Mouse (Mus musculus) embryo, embryonic 11.5 days (tissue): ENCODE measurements around the gene Rtkn2.

Source experiments
- DNase-seq: peaks from one replicate; pipeline ENCODE4 v3.0.0-alpha.2; 2012; ENCODE audit warnings: low read depth, low spot score

The Rtkn2 gene

DNA sequence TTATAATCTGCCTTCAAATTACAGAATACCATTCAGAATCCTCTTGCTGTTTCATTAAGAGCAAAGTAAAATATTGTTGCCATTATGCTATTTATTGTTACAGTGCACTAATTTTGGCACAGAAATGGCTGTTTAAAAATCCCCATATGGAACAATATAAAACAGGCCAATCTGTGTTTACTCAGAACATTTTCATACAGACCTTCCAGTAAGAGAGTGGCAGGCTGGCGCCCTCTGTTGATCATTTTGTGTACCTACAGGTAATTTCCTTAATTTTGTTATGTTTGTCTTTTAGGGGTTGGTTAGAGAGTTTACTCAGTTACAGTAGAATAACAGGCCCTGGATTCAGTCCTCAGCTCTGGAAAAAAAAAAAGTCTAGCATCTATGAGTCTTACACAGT is 16.8 kb downstream of the Rtkn2 start:
- no peak for DNase-seq

DNA sequence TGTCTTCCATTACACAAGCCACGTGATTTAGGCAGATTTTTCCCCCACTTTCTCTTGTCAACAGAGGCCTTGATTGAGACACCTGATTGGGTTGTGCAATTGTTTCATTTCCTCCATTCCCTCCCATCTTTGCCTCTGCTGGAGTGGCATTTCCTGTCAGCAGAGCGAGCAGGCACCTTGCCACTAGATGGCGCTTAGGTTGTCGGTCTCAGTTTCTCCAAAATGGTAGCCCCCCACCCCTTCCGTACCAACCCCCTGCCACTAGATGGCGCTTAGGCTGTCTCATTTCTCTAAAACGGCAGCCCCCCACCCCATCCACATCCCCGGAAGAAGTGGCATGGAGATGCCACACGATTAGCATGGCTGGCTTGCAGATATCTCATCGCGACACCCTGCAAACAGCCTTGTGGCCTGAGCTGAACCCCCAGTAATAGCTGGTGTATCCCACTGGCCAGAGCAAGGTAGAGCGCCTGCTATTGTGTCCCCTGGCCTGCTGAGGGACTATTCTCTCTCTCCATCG is 18.8 kb downstream of the Rtkn2 start:
- DNase-seq = peak; percentile 60

DNA sequence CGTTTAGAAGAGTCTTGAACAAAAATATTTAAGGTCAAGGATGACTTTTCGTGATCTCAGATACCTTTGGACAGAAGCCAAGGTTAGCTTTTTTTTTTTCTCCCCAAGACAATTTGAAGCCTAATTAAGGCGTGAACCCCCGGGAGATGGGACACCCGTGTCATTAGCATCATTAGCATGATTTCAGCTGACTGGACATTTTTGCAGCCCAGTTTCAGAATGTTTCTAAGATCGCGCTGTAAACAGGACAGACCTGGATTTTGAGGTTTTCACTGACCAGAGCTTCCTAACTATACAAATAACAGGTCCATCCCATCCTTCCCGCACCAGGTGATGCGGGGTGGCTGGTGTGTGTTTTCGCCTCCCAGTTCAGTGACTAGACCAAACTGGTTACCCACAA is 19.8 kb downstream of the Rtkn2 start:
- no peak for DNase-seq

DNA sequence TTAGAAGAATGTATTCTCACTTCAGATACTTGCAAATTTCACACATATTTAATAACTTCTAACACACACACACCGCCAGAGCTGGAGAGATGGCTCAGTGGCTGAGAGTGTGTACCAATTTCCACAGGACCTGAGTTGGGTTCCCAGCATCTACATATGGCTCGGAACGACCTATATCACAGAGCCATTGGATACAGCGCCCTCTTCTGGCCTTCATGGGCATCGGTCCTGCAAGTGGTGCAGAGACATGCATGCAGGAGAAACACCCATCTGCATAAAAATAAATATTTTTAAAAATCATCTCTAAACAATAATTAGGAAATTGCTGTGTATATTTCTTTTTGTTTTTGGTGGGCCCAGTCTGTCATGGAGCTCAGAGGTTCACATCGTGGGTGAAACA is 22.1 kb downstream of the Rtkn2 start:
- DNase-seq = no peak

DNA sequence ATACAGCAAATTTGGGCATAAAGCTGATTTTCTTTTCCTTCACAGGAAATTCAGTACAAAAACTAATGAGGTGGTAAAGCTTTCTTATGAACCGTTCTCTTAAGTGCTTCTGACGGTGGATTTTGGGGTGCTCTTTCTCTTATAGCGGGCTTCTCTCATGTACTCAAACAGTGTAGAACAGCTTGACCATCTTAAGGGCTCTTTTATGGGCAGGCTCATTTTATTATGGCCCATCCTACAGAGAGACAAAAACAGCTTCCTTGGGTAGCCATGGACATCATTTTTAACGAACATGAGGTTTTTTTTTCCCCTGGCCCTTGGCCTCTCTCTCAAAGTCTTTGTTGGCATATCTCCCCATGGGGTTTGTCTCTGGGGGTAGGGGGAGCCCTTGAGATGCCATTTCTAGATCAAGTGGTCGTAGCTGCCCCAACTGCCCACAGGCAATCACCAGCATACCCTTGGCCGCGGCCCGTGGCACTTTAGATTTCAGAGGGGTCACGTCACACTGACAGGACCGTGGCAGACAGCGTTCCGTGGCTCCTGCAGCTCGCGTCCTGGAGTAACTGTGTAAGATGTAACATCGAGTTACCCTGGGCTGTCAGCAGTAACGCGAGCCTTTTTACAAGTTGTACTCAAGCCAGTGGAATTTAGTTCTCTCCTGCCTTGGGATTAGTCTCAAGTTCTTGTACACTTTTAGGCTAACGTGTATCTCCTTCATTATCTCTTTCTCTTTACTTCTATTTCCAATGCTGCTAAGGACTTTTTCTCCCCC is 24.5 kb downstream of the Rtkn2 start:
- no peak for DNase-seq

DNA sequence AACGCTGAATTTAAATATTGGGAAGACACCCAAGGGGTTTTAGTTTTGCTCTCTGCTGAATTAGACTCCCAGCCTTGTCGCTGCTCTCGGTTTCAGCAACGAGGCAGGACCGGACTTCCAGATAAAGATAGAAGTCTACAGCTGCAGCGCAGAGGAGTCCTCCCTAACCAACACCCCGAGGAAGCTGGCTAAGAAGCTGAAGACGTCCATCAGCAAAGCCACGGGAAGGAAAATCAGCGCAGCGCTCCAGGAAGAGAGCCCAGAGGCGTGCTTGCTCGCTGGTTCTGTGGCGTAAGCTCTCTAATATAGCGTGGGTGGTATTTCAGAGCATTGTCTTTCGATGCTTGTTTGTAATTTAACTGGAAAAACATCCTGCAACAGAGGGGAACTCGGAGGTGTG is 26.0 kb downstream of the Rtkn2 start:
- no peak for DNase-seq

DNA sequence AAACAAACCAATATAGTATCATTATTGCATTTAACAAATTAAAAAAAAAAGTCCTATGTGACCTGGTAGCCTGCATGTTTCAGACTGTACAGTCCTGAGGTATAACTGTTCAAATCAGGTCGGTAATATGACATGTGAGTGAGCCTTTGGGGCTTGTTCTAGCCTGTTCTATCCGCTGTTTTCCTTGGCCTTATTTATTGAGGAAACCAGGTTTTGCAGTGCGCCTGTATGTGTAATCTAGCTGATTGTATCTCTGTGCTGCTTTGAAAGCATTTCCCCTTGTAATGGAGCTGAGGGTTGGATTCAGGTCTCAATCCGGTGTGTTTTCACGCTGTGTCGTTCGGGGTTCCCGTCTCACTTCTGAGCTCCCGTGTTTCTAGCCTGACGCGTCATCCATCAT is 27.1 kb downstream of the Rtkn2 start:
- DNase-seq = no peak

DNA sequence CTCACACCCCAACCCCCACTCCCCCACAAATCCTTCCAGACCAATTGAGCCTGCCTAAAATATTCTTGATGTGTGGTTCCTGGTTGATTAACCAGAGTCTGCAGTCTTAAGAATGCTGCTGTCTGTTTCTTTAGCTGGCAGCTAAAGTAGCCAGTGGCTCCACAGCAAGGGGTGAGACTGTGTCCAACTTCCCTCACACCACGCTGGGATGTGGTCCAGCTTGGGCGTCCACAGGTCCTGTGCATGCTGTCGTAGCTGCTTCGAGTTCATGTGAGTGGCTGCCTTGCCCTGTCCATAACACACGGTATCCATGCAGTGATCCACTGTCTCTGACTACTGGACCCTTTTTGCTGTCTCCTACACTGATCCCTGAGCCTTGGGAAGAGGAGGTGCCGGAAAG is 27.7 kb downstream of the Rtkn2 start:
- DNase-seq = no peak

DNA sequence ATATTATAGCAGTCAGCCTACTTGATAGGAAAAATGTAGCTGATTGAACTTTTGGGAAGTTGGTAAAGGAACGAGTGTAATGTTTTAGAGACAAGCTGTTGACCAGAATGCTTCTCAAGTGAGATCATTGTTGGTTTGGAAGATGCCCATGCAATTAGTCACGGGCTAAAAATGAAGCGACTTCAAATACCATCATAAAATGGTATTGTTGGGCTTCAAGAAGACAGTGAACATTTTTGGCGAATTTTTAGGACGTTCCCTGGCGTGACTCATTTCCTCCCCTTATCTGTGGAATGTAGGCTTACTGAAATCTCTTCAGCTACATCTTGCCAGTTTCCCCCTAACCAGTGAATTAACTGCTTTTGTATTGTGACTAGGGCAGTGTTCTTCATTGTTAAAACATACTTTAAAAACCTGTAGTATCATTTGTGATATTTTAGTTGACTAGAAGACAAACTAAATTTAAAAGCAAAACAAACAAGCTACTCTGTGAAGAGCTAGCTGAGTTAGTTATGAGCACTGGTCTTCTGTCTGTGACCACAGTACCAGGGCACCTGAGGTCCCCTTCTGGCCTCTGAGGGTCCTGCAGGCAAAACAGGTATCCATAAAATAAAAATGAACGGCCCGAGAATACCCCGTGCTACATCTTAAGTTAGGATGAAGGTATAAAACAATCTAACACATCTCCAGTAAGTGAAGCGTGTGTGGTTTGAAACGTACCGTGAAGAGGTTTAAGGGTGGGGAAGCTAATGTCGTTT is 29.0 kb downstream of the Rtkn2 start:
- no peak for DNase-seq

DNA sequence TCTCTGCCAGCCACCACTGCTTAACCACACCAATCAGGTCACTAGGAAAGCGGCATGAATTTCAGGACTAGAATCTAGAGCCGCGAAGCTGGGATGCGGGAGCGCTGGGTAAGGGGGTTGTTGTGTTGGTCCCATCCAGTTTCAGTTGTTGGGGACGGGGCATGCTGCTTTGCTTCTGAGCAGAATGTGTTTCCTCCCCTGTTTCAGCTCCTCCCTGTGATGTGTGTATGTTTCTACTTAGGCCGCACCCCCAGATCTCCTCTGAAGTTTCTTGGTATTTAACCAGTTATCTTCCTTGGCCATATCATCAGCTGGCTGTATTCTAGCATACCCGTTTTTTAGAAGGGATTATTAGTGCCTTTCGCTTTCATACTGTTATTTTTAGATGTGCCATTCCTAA is 29.9 kb downstream of the Rtkn2 start:
- no peak for DNase-seq

DNA sequence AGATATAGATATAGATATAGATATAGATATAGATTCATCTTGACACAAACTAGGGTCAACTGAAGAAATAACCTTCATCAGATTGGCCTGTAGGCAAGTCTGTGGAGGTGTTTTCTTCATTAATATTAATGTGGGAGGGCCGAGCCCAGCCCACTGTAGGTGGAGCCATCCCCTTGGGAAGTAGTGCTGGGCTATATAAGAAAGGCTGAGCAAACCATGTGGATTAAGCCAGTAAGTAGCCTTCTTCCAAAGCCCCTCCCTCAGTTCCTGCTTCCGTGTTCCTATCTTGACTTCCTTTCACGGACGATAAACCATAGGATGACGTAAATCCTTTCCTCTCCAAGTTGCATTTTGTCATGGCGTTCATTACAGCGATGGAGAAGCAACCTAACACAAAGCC is 30.5 kb downstream of the Rtkn2 start:
- DNase-seq = no peak

DNA sequence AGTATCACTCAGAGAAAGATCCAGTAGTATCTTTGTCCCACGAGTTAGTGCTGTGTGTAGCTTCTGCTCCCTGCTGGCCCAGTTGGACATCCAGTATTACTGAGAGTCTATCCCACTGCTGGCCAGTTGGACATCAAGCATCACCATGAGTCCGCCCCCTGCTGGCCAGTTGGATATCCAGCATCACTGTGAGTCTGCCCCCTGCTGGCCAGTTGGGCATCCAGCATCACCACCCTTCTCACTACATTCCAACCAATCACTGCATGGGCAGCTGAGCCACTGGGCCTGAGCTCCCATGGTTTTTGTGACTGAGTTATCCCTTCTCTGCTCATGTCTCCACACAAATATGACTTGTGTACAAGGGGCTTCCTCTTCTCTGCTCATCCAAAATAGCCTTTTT is 33.8 kb downstream of the Rtkn2 start:
- DNase-seq = no peak

DNA sequence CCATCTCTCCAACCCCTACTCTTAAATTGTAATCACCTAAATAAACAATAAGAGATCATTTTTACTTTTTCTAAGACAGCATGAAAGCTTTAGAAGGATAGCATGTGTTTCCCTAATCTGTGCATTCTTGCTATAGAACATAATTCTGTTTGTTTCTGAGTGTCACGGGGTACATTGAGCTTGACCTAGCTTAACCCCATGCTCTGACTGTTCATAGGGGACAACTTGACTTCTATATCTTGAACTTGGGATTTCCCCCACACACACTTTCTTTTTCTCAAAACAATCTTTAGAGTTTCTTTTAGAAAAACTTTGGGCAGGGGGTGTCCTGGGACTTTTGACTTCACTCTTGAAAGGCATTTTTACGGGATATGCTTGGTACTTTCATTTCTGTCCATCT is 41.4 kb downstream of the Rtkn2 start:
- DNase-seq = no peak

DNA sequence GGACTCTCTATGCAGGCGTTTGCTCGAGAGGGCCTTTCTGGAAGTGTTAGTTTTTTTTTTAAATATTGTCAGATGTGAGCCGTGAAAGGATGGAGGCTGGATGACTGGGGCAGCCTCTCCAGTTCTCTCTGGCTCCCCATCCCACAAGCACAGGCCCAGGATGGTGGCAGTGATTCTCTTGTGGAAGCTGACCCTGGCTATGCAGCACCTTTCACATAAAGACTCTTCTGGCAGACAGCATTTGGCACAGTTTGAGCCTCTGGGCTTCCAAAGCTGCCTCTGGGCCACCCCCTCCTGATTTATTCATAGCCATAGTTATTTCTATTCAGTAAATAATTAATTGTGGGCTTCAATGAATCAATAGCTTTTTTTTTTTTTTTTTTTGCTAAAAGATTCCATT is 46.3 kb downstream of the Rtkn2 start:
- DNase-seq = no peak

DNA sequence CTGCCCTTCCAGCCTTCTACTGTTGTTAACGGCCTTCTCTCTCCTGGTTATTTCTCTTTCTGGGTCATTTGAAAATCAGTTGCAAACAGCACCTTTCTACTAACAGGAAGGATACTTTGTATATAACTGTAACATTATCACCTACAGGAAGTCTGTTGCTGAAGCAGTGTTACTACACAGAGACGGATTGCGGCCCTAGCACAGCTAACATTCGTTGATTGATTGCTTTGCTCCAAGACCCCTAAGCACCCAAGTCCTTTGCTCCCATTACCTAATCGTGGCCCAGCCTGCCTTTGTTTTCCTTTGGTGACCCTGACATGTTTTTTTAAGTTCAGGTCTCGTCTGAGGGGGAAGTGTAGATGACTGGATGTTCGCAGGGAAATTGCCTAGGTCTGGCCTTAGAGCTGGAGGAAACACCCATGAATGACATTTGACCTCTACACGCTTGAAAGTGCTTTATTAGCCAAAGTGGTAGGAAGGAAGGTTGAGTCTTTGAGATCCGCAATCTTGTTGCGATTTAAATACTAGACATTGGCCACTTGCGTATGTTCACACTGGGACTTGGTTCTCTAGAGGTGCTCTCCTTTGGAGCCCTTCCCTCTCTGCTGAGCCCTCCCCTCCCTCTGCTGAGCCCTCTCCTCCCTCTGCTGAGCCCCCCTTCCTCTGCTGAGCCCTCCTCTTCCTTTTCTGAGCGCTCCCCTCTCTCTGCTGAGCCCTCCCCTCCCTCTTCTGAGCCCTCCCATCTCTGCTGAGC is 49.1 kb downstream of the Rtkn2 start:
- no peak for DNase-seq

DNA sequence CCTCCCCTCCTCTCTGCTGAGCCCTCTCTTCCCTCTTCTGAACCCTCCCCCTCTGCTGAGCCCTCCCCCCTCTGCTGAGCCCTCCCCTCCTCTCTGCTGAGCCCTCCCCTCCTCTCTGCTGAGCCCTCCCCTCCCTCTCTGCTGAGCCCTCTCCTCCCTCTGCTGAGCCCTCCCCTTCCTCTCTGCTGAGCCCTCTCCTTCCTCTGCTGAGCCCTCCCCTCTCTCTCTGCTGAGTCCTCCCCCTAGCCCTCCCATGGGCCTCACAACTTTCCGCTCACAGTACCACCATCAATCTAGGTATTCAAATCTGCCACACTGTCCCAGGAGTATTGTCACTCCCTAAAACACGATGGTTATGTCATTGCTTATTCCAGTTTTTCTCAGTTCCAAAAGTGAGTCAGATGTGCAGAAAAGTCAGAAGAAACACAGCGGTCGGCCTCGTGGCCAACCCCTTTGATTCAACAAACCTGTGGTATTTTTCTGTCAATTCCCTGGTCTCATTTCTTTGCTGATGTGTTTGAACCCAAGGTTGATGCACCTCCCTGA is 49.8 kb downstream of the Rtkn2 start:
- DNase-seq = no peak

DNA sequence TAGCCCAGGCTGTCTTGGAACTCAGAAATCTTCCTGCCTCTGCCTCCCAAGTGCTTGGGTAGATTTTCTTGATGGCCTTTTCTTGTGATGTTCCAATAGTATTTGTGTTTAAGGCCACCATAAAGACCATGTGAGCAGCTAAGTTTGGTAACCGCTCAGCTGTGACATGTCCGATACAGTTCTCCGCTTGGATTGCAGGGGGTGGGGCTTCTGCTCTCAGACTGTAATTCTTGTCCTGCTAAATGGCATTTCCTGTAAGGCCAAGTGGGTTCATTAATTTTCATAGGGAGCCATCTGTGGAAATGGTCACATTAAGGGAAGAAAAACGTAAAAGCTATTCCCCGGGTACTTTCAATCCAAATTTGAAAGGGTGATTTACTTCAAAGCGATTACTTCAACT is 50.7 kb downstream of the Rtkn2 start:
- DNase-seq = no peak

DNA sequence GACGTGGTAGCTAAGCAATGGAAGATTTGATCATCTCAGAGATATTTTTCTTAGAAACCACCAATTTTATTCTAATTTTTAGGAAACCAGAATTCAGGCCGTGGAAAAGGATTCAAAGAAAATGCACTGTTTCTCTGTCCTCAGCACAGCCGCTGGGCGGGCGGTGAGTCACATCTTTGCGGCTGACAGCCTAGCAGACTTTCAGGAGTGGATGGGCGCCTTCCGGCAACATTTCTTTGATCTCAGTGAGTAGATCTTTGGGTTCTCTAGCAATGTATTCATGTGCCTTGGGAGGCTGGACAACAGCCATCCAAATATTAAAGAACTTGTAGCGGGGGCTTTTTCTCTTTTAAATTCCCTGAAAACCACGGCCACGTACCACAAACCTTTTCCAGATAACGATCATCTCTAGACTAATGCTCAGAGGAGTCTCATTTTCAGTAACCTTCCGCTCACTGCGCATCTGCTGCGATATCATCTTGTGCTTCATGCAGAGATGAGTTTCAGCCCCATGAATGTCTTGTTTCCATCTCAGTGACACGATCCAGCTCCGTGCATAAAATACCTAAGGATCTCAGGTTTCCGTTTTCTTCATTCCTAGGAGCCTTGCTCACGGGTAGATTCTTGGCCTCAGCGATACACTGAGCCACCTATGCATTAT is 56.5 kb downstream of the Rtkn2 start:
- no peak for DNase-seq

DNA sequence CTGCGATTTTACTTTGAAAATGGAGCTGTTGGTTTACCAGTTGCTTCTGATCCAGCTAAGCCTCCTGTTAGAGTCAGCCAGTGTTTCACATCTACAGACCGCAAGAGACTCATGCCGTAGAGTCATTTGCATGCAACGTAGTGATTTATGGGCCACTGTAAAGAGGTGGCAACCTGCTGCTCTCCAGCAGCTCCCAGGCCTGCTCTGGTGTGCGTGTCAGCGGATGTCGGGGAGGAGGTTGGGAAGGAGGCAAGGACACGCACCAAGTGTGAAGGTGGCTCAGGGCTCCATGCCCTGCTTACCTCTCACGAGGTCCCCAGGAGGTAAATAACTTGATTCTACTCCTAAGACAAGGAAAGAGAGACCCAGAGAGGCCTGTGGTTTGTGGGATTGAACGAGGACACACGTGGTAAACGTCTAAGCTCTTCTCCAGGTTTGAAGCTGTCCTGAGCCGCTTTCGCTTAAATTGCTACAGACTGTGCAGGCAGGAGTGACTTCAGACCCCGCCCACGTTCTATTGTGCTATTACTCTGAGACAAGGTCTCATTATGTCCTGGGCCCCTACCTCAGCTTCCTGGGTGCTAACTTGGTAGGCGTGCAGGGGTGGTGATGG is 57.1 kb downstream of the Rtkn2 start:
- no peak for DNase-seq

DNA sequence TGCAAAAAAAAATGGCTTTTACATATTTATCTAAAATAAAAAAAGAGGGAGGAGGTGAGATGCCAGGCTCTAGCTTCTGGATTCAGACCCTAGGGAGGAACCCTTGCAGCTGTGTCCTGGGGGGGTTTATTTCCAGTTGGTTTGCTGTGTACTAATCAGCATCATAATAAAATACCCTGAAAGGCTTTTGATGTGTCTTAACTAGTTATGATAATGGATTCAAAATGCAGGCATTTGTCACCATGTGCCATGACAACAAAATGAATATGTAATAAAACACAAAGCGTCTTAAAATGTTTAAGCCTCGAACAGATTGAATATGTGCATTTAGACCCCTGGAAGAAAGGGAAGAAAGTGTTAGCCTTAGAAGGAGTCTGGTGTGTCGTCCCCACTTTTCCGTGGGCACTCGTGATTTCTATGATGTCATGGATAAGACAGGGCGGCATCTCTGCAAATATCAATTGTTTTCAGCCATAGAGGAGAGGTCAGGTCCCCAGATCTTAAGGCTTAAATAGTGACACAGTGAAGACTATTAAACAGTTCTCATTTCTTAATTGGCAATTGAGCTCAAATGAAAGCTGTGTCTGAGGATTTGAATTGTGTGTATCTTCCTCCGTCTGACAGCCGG is 59.7 kb downstream of the Rtkn2 start:
- DNase-seq = no peak
